Mouse (Mus musculus) megakaryocyte, embryonic 14.5 days (primary cell): ENCODE measurements around the gene BC107364.

Source experiments
- FLI1 ChIP-seq: IDR thresholded peaks from 2 replicates; pipeline ENCODE4 v1.6.1; 2012; ENCODE audit warnings: low read length, inconsistent platforms, mixed read lengths
- GATA1 ChIP-seq: IDR thresholded peaks from 3 replicates; pipeline ENCODE4 v1.6.1; 2012; ENCODE audit warnings: mixed read lengths, low read length, inconsistent platforms, borderline replicate concordance

GRCm38 (mm10) chr3:96481856-96482255 is 29.8 kb upstream of the BC107364 start:
- no peak for TF ChIP-seq GATA1
- no peak for TF ChIP-seq FLI1
